Mouse (Mus musculus): ENCODE results near the gene Olfr1393.
"Not testable (repeated sequence)": the region's sequence is repeated elsewhere in the genome, so short reads cannot be mapped to it uniquely, and the experiment has no call there.

The Olfr1393 gene

DNA sequence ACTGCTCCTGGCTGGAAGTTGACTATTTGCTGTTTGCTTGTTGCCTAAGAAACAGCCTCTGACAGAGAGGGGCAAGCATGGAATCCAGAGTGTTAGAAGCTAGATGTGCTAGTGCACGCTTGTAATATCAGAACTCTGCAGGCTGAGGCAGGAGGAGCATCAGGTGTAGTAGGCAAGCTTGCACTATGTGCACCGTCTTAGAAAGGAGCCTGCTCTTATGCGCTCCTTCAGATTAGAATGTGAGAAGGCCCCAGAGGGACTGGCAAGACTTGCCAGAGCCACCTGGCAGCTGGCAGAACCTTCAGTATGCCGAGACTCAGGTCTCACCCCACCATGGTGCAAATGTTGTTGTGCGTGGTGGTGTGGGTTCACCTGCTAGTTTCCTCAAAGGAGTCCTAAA, 26.1 kb upstream of the Olfr1393 start:
- DNase-seq = no peak

DNA sequence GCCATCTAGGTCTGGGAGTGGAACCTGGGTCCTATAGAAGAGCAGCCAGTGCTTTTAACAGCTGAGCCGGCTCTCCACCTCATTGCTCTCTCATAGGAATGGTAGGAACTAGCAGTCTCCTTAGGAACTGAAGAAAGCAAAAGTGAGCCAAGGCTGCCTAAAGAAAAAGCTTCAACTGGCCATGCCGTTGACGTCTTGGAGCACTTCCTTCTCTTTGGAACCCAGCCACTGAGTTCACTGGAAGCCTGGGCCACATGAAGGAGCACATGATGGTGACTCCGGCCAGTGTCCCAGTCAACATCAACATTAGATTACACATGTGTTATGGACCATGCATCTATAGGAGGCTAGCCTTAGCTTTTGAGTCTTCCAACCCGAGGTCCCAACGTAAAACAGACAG, 25.1 kb upstream of the Olfr1393 start:
- DNase-seq = no peak

DNA sequence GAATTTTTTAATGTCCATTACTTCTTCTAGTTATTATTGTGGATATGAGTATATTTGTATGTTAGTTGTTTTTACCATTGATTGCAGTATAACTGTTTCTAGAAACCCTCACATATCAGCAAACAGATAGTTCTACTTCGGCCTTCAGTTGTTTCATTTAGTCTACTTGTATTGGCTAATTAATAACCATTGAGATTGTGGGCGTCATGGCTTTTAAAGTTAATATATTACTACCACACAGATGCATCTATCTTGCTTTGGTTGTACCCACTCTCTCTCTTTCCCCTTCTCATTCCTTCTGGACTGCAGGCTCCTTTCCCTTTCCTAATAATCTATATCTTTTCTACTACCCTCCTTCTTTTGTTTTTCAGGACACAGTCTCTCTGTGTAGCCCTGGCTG, 18.8 kb upstream of the Olfr1393 start:
- no peak for DNase-seq

DNA sequence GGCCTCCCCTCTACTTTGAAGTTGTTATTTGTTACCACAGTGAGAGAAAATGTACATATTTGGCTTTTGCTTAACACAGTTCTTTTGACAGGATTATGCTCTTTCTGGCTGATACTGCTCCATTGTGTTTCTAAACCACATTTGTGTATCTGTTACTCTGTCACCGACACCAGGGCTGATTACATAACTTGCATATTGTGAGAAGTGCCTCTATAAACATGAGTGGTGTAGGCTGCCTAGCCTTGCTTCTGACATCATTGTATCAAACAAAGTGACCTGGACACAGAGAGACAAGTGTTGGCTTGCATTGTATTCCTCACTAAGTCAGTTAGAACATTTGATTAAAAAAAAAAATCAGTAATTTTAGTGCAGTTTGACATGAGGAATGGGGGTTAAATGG, 18.3 kb upstream of the Olfr1393 start:
- no peak for DNase-seq

DNA sequence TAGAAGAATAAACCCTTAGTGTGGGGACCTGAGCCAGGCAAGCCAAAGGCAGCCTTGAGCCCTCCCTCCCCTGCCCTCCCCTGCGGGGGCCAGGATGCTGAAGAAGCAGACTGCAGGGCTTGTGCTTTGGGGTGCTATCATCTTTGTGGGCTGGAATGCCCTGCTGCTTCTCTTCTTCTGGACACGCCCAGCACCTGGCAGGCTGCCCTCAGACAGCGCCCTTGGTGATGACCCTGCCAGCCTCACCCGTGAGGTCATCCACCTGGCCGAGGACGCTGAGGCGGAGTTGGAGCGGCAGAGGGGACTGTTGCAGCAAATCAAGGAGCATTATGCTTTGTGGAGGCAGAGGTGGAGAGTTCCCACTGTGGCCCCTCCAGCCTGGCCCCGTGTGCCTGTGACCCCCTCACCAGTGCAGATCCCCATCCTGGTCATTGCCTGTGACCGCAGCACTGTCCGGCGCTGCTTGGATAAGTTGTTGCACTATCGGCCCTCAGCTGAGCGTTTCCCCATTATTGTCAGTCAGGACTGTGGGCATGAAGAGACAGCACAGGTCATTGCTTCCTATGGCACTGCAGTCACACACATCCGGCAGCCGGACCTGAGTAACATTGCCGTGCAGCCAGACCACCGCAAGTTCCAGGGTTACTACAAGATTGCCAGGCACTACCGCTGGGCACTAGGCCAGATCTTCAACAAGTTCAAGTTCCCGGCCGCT, 17.3 kb upstream of the Olfr1393 start:
- no peak for DNase-seq

DNA sequence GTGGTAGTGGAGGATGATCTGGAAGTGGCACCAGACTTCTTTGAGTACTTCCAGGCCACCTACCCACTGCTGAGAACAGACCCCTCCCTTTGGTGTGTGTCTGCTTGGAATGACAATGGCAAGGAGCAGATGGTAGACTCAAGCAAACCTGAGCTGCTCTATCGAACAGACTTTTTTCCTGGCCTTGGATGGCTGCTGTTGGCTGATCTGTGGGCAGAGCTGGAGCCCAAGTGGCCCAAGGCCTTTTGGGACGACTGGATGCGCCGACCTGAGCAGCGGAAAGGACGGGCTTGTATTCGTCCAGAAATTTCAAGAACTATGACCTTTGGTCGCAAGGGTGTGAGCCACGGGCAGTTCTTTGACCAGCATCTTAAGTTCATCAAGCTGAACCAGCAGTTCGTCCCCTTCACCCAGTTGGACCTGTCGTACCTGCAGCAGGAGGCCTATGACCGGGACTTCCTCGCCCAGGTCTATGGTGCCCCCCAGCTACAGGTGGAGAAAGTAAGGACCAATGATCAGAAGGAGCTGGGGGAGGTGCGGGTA, 16.7 kb upstream of the Olfr1393 start:
- DNase-seq = no peak

DNA sequence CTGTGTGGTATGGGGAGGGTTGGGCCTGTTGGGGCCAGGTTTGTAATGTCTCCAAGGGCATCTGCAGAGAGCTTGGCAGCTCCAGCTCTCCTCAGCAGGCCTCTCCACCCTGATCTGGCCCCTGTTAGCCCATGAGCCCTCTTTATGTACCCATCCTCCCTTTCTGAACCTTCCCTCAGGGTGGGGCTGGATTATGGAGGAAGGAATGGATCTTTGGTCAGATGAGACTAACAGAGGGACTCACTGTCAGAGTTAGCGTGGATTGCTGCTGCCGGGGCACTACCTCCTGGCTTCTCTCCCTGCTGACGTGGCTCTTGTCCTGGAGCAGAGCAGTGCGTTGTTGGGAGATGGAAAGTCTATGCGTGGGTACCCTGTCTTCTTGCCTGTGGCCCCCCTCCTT, 15.8 kb upstream of the Olfr1393 start:
- DNase-seq = no peak

DNA sequence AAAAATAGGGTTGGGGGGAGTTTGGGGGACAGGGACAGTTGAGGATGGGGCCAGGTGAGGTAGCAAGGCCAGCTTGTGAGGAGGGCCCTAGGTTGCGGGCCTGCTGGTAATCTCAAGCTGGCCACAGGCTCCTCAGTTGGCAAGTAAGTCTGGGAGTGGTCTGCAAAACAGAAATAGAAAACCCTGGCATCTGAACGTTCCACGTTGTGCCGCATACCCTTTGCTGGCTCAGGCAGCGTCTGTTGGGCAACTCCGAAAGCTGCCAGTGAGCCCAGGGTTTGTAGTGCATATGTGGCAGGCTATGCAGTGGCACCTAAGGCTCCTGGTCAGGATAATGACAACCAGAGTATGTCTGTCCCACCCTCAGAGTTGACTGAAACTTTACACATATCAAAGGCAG, 15.0 kb upstream of the Olfr1393 start:
- no peak for DNase-seq

DNA sequence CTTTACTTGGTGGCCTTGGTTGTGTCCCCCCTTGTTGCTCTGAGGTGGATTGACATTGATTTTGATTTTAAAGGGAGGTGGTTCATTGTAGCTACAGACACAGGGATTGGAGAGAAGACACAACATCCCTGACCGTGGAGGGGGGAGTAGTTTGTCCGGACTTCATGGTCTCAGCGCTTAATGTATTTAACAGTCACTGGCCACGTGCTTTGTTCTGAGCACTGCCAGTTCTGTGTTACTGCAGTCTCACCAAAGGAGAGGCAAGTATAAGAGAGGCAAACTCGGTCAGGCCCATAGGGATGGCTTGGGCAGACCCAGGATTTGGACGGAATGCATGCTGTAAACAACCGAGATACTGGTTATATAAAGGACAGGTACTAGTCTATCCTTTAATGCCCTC, 14.0 kb upstream of the Olfr1393 start:
- no peak for DNase-seq

DNA sequence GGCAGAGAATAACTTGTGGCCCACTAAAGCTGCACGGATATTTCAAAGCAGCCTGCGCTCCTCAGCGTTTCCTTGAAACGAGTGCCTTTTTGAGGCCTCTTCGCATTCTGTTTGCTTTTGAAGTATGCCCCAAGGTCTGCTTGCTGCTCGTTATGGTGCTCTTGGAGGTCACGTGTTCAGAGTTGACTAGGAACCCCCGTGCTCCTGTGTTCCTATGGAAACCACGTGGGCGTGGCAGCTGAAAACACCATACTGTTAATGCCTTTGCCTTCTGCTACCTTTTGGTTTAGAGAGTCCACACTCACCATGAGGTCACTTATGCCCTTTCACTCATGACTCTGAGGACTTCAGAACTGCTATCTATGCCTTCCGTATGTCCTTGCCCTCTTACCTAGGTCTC, 13.5 kb upstream of the Olfr1393 start:
- no peak for DNase-seq

DNA sequence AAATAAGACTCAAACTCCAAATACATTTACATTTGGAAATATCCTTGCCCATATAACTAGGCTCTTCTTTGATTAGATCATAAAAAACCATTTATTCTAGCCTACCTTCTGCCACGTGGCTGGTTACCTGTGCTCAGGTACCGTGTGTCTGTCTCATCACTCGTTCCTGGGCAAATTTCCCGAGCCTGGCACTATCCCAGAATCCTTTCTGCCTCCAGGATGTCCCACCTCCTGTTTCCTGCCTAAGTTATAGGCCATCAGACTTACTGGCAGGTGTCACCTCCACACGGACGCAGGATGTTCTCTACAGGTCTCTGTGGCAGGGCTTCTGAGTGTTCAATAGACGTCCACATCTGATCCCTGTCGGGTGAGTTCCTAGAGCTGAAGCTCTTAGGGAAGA, 13.0 kb upstream of the Olfr1393 start:
- DNase-seq = no peak

DNA sequence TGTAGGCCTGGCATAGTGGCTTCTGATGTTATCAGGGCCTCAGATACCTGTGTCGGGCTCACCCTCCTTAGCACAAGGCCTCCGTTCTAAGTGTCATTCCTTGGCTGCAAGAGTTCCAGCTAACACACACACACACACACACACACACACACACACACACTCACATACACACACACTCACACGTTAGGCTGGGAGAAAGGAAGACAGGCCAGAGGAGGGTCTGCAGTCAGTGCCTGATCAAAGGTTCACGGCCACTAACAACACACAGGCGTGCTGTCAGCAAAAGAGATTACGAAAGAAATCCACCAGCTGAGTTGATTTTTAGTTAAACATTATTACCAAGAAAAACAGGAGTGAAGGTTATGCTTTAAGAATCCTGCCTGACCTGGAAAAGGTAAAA, 11.4 kb upstream of the Olfr1393 start:
- DNase-seq = no peak

DNA sequence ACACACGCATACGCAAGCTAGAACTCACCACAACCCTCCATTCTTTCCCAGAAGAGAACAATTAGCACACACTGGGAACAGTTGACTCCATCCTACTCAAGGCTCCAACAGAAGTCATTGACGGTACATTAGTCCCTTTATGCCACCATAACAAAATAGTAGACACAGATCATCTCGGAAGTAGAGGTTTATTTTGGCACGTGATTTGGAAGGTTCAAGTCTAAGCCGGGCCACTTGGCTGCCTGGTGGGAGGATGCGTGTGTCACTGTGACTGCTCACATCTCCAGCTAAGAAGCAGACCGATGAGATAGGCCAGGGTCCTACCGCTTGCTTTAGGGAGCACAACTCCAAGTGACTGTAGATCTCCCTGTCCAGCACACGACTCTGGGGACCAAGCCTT, 10.8 kb upstream of the Olfr1393 start:
- no peak for DNase-seq

DNA sequence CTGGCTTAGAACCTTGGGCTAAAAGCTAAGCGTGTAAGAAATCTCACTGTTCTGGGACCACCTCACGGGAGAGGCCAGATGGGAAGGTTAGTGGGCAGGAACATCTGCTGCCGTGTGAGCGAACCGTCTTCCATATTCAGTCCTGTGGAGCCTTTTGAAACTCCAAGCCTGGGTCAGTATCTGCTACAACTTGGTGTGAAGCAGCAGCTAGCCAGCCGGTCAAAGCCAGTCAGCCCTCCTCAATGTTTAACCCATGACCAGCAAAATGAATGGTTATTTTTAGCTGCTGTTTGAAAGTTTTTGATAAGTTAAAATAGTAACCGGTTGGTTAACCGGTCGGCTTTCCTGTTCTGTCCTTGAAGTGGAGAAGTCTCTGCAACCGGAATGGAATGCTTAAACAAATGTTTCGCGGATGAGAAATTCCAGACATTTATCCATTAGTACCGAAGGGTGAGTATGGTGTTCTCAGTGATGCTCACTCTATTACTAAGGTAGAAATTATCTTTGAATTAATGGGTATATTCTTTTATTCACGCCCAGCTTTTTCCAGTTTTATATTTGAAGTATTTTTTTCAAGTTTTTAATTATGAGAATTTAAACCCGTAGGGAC, 10.0 kb upstream of the Olfr1393 start:
- DNase-seq = no peak

DNA sequence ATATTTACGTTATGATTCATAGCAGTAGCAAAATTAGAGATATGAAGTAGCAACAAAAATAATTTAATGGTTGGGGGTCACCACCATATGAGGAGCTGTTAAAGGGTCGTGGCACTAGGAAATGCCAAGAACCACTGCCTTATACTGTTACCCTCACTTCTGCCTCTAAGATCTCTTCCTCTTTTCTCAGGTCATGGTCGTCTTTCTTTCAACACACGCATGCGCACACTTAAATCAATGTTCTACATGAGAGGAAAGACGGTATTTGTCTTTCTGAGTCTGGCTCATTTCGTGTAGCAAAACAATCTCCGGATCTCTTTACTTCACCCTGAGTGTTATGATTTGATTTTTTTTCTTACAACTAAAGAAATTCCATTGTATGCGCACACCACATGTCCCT, 8.3 kb upstream of the Olfr1393 start:
- DNase-seq = no peak

DNA sequence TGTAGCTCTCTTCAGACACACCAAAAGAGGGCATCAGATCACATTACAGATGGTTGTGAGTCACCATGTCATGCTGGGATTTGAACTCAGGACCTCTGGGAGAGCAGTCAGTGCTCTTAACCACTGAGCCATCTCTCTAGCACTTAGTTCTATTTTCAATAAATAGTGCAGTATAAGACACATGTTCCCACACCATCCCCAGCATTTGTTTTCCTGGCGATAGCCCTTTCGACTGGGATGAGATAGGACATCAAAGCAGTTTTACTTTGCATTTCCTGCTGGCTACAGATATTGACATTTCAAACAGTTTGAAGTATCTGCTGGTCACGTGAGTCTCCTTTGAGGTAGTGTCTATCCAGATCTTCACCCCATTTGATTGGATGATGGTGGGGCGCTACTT, 7.7 kb upstream of the Olfr1393 start:
- no peak for DNase-seq

DNA sequence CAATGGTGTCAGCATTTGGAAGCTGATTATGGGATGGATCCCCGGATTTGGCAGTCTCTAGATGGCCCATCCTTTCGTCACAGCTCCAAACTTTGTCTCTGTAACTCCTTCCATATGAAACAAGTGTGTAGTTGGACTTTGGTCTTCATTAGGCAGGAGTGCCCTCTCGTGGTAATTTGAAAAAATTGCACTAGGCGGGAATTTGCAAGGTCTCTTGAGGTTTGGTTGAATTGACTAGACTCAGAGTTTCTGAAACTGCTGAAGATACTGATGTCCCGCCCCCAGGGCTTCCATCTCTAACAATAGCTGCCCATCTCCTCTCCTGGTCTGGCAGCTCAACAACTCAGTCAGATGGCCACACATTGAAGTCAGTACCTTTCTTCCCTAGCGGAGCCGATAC, 6.8 kb upstream of the Olfr1393 start:
- DNase-seq = no peak

DNA sequence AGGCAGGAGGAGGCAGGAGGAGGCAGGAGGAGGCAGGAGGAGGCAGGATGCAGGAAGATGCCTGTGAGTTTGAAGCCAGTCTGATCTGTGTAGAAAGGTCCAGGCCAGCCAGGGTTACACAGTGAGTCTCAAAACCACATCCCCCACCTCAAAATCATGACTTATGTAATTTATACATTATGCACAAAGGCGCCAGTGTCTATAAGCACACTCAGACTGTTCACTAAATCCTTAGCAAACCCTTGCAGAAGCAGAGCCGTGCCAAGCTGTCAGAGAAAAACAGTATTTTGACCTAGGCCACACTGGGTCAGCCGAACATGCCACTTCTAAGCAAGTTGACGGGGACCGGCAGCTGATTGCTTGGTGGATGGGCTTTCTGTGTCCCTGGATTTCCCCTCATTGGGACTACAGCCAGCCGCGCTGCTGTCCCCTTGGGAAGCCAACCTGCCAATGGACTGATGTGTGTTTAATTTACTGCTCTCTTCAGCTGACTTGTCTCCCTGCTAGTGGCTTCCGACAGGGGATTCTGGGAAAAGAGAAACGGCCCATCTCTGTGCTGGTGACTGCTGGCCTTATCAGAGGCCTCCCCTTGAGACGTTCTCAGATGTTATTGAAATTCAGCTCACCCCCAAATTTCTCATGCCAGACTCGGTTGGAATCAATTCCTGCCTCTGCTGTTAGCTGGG, 4.1 kb upstream of the Olfr1393 start:
- no peak for DNase-seq

DNA sequence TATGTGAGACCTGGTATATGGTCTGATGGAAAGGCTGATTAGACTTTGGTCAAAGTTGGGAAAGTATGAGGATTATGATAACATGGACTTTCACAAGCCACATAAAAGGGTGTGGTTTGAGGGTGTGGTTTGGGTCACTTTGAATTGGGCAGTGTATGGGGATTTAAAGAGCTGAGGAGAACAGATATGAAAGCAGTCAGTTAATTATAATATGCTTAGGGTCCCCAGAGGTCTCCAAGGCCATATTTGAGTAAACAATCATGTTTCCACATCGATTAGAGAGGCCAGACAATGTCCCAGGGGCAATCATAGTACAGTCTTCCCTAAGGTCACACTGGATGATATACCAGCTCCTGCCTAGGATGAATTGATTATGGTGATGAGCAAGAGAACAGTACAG, 6.9 kb downstream of the Olfr1393 start, which contains the start of gene Olfr1392:
Gene Olfr1392, plus strand, starts transcription at position 301 of the 400 bp plus-strand sequence.
- DNase-seq = not testable (repeated sequence)

DNA sequence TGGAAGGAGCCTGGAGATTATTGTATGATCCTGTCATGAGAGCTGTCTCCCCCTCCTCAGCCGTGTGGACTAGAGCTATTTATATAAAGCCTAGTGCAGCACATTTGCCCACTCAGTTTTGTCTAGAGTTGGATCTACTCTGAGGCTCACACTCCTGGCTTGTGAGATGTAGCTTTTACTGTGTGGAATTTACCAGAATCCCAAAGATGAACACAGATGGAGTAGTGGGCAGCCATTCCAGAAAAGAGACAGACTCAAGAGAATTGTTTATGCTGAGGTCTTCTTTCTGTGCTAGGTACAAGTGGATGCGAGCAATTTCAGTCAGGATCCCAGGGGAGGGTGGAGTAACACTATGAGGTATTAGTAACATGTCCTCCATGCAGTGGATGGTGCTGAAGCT, 9.1 kb downstream of the Olfr1393 start:
- DNase-seq = no peak

DNA sequence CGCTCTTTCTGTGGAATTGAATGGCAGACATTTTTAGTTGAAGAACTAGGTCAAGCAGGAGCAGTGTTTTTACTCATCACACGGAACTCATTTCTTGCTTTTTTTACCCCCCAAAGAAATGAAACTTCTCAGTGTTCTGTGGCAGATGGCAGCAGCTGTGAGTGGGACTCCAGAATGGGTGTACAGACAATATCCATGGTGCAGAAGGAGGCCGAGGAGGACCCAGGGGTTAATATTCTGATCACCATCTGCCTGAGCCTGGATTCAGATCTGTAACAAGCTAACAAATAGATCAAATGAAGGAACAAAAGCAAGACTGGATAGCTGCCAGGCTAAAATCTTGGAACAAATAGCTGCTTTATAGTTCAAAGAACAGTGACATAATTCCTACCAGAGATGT, 14.7 kb downstream of the Olfr1393 start:
- DNase-seq = no peak

DNA sequence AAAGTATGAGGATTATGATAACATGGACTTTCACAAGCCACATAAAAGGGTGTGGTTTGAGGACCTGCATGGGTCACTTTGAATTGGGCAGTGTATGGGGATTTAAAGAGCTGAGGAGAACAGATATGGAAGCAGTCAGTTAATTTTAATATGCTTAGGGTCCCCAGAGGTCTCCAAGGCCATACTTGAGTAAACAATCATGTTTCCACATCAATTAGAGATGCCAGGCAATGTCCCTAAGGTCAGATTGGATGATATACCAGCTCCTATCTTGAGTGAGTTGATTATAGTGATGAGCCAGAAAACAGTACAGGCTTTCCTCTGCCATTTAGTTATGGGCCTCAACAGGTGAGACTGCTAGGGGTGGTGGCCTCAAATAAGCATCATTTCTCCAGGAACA, 26.3 kb downstream of the Olfr1393 start, which contains the start of gene Olfr10:
Gene Olfr10, plus strand, starts transcription at position 301 of the 400 bp plus-strand sequence.
- DNase-seq = no peak

DNA sequence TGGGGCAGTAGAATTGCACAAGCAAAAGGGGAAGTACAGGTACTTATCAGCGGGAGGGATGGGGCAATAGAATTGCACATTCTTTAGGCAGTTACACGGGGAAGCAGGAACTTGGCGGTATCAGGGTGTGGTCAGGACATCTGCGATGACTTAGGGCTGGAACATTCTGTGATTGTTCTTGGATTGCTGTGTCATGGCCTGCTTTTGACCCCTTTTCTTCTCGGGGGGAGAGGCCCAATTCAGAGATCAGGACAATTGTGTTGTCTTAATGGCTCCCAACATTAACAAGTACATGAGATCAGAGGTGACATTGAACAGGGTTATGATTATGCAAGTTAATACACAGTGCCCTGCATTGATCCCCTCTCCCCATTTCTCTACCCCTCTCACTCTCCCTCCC, 30.4 kb downstream of the Olfr1393 start:
- not testable (repeated sequence) for DNase-seq

DNA sequence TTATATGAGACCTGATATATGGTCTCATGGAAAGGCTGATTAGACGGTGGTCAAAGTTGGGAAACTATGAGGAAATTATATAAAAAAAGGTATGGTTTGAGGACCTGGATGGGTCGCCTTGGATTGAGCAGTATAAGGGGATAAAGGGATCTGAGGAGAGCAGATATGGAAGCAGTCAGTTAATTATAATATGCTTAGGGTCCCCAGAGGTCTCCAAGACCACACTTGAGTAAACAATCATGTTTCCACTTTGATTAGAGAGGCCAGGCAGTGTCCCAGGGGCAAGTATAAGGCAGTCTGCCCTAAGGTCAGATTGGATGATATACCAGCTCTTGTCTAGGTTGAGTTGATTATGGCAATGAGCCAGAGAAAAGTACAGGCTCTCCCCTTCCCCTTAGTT, 44.3 kb downstream of the Olfr1393 start, which contains the start of gene Olfr1391:
Gene Olfr1391, plus strand, starts transcription at position 301 of the 400 bp plus-strand sequence.
- no peak for DNase-seq

Data from cerebellum, adult 11-12 months (tissue).